Mouse (Mus musculus): ENCODE results near the gene Arhgef25.

Arhgef25 gene

DNA sequence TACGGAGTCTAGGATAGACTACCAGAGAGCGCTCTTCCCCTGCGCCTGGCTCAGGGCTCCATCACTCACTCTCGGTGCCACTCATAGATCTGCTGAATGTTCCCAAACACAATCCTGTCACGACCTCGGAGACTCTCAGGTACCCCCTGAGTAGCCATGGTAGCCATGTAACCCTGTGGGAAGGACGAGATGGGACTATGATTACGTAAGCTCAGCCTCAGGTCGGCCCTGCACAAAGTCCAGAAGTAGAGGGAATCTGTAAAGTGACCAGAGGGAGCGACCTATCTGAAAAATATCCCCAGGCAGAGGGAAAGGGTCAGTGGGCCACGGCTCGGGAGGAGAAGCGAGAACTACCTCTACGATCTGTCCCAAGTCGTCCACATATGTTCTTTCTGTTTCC lies 4.4 kb downstream of the Arhgef25 start:
- no peak for DNase-seq (ENCODE audit: low spot score)

DNA sequence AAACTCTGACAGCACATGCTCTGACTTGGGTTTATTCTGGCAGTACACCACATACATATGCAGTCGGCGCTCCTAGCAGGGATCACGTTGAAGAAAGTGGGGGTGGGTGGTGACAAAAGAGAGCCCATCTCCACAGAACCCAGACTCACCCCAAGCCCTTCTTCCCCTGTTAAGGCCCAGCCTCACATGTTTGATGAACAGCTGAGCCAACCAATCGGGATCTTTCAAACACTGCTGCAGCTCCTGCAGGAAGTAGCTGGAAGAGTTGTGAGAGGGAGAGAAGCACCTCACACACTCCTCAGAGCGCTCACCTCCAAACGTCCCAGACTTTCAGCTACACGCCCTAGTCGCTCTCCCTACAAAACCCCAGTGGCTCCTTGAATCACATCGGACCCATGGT lies 4.8 kb downstream of the Arhgef25 start:
- DNase-seq (ENCODE audit: low spot score), result no peak

DNA sequence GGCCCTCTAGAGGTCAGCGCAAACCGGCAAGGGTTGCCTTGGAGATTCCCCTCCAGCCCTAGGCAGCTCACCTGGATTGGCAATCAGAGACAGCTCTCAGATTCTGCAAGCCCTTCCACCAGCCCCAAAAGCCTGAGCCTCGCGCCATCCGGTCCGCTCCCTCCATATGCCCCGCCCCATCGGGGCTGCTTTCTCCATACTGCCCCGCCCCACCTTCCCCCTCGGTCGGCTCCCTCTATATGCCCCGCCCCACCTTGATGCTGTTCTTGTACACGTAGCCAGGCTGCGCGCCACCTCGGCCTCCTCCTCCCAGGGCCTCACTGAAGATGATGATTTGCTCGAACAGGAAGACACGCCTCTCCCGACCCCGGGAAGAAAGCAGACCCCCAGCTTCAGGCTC lies 6.1 kb downstream of the Arhgef25 start:
- DNase-seq (ENCODE audit: low spot score), result no peak

DNA sequence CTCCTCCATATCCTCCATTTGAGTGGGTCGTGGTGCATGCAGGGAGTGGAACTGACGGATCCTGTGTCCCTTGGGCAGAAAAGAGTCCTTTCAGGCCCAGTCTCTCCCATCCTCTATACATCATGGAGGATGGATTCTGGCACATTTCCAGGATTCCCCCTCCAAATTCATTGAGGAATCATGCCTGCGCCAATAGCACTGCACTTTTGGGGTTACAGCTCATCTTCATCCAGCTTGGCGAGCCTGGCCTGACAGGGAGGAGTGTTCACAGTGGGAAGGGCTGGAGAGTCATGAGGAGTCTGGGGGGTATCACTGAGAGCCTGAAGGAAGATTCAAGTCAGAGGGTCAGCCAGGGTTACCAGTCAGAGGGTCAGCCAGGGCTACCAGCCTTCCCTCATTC lies 7.3 kb downstream of the Arhgef25 start:
- no peak for DNase-seq (ENCODE audit: low spot score)

DNA sequence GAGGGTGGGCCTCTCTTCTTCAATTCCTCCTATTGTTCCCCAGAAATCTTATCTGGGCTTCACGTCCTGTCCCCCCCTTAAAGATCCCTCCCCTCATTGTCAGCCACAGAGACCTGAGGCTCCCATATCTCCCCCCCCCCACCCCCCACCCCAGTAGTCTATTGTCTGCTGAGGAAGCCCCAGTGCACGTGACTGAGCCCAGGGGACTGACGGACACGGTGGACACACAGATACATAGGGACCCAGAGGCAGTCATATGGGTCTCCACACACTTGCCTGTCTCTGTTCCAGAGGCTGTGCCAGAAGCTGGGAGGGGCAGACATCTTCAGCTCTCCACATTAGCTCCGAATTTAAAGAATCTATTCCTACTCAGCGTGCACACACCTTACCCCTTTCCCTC lies 8.3 kb downstream of the Arhgef25 start:
- no peak for DNase-seq (ENCODE audit: low spot score)

DNA sequence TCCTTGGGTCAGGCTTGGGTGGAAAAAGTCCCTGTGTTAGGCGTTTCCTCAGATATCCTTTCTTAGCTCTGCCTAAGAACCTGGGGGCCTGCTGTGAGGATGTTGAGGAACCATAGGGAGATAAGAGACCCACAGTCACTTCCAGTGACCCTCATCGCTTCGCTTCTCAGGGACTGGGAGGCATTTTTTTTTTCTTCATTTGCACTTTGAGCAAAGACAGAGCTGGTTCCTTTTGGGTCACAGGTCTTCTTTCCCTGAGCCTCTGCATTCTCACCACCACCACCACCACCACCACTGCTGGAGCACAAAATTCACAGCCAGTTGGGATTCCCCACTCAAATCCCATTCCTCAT lies 9.2 kb downstream of the Arhgef25 start:
- DNase-seq (ENCODE audit: low spot score), result no peak

DNA sequence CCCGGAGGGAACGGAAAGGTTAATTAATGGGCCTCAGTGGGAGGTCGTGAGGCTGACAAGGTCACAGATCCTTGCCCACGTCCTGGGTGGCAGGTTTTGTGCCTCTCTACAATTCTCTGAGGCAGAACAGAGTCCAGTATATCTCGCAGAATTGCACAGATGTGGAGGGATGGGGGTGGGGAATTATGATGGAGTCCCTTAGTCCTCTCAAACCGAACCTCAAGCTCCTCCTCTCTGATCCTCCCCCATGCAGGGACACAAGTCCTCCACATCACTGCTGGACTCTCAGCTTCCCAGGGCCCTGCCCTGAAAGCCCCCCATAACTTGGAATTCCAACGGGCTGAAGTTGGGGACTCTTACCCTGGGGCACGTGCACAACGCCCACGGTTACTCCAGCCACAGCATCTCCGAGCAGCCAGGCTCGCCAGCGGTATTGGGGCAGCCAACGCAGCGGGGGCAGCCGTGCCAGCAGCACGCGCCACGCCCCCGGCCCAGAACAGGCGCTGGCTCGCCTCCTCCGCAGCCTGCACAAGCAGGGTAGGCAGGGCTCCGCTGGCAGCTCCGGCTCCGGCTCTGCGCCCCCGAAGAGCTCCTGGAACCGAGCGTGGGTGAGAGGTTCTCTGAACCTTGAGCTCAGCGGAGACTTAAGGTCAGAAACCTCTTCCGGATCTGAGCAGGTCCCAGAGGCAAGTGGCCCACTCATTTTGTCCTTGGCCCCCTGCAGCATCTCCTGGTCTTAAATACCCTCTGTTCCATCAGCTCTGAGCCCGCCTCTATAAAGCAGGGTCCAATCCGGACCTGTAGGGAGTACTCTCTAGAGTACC lies 9.8 kb downstream of the Arhgef25 start, which contains the start of gene Slc26a10:
Slc26a10 (minus strand) TSS at position 775 of the 824 bp plus-strand sequence.
- DNase-seq (ENCODE audit: low spot score), result no peak

DNA sequence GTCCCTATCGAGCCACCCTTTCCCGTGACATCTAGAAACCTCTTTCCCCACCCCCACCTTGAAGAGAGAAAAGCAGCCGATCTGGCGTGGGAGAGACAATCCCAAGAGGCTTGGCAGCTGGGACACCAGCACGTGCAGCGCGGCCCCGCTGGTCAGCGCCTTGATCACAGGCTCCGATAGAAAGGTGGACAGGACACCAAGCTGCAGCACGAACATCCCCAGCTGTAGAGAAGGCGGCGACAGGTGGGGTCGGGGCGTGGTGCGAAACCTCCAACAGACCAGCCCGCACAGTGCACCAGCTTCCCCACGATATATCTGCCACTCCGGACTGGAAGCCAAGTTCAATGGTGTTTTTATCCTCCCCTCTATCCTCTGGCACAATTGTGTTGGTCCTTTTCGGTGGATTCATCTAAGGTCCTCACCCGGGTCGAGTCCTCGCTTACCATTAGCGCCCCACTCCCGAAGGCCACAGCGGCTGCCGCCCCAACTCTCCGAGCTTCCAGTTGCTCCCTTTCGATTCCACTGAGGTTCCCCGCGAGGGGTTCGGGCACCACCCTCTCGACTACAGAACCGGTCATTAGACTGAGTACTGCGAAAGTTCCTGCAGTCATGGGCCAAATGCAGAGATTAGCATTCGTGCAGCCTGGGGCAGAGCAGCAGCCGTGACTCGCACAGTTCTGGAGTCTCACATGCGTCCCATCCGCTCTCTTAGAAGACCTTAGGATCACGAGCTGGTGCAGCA lies 11.4 kb downstream of the Arhgef25 start:
- no peak for DNase-seq (ENCODE audit: low spot score)

DNA sequence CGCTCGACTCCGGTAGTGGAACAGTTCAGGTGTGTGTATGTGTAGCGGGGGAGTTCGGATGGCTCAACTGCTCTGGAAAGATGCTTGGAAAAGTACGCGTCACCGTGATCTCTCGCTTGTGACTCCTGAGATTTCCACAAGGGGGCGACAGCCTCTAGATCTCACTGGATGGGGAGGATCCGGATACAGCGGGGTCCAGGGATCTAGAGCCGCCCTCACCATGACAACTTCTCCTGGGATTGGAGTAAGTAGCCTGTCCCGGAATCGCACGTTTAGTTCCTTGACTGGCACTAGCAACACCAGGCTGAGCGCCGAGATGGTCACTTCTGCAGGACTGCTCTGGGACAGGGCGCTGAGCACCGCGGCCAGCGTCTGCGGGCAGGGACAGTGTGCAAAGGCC lies 12.2 kb downstream of the Arhgef25 start:
- peak; percentile 60 for DNase-seq (ENCODE audit: low spot score)

DNA sequence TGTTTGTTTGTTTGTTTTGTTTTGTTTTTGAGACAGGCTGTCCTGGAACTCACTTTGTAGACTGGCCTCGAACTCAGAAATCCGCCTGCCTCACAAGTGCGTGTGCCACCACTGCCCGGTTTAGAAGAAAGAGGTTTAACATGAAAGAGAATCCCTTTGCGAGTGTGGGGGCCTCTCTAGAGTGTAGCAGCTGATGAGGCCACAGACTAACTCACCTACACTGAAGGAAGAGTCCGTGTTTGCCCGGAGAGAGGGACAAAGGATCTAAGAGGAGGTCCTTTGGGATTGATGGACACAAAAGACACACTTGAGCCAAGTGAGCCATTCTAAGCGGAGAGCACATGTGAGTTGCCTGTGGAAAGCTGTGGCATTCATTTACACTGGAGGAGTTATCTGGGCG lies 12.6 kb downstream of the Arhgef25 start:
- no peak for DNase-seq (ENCODE audit: low spot score)

DNA sequence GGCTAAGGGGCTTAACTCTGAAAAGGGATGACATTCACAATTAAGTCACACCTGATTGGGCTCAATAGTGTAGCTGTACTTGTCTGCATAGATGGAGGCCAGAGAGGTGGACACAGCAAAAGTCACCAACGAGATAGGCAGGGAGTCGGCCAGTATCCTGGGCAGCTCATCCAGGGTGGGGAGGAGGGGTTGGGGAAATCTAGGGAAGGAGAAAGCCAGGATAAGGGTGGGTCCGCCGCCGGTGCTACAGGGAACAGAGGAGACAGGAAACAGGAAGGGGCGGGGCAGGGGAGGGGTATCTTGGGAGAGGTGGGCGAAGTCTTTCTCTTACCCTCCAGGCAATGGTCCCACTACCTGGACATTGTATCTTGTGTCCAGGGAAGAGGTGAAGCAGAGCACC lies 13.1 kb downstream of the Arhgef25 start:
- no peak for DNase-seq (ENCODE audit: low spot score)

DNA sequence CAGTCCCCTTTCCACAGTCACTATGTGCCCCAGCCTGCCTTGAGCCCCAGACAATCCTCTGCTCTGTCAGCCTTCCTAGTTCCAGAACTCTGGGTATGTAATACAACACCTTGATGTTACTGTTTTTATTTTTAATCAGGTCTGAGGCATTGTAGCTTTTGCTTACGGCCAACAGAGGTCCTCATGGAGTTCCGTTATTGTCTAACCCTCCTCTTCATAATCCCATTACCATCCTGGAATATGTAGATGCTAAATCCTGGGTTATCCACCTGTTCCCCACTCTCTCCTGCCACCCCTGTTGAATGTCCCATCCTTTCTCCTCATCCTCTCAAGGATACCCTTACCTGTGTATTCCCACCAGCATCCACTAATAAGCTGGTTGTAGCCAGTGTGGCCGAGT lies 13.7 kb downstream of the Arhgef25 start:
- DNase-seq (ENCODE audit: low spot score), result no peak

DNA sequence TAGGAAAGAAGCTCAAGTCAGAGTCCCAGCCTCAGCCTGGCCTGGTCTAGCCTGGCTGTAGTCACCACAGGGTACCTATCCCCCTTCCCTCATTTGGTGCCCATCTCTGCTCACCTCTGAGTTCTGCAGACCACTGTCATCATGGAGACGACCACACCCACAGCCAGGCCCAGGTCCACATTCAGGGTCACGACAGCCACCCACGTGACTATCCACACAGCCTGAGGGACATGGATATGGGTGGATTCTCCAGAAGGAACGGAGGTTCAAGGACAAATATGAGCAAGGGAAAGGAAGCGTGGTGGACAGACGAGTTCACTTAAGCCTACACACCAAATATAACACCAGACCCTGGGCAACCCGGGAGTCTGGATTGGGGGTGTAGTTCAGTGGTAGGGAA lies 15.7 kb downstream of the Arhgef25 start:
- DNase-seq (ENCODE audit: low spot score), result no peak

DNA sequence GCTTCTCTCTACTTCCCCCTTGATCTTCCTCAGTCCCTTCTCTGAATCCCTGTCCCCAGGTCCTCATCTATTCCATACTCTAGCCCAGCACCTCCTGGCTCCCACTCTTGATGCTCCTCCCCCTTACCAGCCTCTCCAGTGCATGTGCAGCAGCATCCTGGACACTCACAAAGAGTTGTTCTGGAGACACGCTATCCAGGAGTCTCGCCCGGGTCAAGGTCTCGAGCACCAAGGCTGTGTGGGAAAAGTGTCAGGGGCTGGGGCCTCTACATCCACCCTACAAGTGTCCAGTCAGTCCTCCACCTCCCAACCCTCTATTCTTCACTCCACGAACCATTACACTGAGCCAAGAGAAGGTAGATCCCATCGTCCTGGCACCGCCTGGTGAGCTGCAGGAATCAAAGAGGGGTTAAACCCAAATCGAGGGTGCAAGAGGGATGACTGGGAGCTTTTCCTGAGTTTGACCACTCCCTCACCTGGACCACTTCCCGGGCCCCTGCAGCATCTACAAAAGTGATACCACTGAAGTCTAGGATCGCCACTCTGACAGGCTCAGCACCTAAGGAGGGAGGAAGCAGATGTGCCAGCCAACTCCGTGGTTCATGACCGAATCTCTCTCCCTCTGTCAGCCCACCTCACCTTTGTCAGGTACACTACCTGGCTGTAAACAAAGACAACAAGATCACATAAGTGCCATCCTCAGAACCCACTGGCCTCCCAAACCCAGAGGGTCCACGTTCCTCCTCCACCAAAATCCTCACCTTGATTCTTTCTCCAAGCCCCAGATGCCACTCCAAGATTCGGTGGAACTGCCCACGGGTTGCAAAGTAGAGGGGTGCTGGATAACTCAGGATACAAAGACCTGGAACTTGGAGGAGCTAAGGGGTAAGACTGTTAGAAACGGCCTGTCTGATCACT lies 16.5 kb downstream of the Arhgef25 start:
- DNase-seq (ENCODE audit: low spot score), result no peak

DNA sequence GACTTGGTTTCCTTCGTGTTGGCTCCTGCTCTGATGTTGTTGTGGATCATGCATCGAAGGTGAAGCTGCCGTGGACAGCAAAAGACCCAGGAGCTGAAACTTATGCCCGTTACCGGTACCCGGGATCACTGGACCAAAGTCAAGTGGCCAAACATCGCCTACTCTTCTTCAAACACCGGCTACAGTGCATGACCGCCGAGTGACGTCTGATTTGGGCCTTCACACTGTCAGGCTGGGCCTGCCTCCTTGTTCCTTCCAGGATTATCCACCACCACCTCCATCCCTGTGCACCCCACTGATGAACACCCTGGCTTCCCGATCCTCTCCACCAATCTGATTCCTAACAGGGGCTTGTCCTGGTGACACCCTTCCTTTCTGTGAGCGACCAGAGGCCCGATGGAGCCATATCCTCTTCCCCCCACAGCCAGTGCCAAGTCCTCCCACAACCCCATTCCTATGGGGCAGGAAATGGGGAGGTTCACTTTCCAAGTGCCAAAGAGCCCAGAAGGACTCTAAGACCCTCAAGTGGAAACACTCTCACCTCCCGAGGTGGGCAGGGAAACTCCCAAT lies 18.2 kb downstream of the Arhgef25 start:
- DNase-seq (ENCODE audit: low spot score), result no peak

DNA sequence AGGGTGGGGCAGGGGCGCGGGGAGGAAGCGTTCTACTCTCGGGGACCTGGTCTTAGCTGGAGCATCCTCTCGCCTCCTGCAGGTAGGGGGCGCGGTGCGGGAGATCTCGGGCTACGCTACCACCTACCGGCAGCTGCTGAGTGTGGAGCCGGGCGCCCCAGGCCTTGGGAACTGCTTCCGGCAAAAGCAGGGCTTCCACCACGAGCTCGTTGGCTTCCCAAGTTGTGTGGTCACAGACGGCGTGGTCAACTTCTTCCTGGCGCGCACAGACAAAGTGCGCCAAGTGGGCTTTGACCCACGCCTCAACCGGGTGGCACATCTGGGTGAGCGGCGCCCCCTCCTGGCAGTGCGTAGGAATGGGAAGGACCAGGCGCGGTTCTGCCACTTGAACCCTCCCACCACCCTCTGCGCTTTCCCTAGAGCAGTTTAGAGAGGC lies 19.0 kb downstream of the Arhgef25 start:
- DNase-seq (ENCODE audit: low spot score), result peak; percentile 78

DNA sequence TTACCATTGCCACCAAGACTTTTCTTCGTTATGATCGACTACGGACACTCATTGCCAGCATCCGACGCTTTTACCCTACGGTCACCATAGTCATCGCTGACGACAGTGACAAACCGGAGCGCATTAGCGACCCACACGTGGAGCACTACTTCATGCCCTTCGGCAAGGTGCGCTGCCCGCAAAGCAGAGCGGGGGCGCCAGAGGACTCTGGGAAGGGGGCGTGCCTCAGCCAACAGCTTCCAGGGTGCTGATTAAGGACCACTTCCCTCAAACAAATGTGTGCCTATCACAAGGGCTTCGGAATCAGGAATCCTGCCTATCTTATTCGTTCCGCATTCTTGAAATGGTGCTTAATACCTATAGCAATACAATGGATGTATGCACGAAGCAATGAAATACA lies 19.9 kb downstream of the Arhgef25 start:
- DNase-seq (ENCODE audit: low spot score), result no peak

DNA sequence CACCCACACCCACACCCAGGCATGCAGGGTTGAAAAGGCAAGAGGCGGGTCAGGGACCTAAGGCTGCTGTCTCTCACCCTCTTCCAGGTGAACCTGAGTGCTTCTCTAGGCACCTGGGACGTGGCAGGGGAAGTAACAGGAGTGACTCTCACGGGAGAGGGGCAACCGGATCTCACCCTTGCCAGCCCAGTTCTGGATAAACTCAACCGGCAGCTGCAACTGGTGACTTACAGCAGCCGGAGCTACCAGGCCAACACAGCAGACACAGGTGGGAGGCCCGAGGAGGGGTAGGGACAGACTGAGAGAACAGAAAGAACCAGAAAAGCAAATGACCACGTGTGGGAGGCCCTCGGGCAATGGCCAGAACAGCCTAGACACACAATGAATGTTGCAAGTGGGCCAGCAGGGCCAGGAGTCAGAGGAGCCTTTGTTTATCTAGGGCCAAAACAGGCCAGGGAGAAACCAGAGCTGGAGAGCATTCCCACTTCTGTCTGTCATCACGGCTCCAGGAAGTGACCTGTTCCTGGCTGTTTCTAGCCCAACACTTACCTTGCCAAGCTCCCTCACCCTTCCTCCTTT lies 22.2 kb downstream of the Arhgef25 start:
- no peak for DNase-seq (ENCODE audit: low spot score)

DNA sequence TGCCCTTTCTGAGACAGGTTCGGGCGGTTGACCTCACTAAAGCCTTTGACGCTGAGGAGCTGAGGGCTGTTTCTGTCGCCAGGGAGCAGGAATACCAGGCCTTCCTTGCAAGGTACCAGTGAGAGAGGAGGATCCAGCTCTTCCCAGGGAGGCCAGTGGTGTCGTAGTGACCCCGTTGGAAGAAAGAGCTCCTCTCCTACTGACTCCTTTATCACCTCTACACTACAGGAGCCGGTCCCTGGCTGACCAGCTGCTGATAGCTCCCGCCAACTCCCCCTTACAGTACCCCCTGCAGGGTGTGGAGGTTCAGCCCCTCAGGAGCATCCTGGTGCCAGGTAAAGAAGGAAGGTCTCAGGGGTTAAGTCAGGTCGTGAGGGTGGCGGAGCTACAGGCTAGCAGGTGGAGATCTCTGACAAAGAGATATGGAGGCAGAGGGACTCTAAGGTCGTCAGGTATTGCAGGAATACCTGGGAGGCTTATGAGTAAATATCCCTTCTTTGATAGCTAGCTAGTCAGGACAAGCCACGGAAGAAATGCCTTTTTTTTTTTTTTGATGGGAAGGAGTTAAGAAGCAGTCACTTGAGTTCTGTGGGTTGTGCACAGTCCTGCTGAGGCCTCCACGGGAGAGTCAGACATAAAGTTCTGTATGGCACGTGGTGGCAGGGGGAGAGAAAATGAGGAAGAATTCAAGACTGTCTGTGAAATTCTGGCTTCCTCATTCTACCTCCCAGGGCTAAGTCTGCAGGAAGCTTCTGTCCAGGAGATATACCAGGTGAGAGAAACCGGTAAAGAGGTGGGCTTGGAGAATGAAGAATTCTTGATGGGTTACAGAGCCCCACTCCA lies 22.9 kb downstream of the Arhgef25 start:
- DNase-seq (ENCODE audit: low spot score), result no peak

DNA sequence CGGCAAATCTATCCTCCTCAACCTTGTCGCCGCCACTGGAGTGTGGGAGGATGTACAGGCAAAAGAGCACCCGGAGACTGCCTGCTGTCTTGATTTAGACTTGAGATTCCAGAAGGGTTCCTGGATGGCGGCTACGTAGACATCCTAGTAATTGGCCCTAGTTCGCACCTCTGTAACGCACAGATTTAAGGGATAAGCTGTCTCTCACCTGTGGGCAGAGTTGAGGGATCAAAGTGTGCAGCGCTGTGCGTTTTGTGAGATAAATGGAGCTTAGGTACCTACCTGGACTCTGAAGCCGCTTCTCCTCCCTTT lies 23.5 kb downstream of the Arhgef25 start:
- DNase-seq (ENCODE audit: low spot score), result no peak
